Mouse (Mus musculus) B cell, adult (primary cell): Measurements from ENCODE around the gene Olfr1229. TPM values are rescaled to one million over a fixed set of nuclear protein-coding genes. Genes with fewer than 3 reads are reported as not detected.

Experiments used
- total RNA-seq: library from RNA; stranded (reverse); gene quantifications from 4 replicates; pipeline ENCODE4 v1.2.4, GENCODE M21; 2023; ENCODE audit not compliant: inconsistent age

Gene Olfr1229
- total RNA-seq: not detected in 4 replicates

GRCm38 (mm10) chr2:89287914-89288313 is at the start of gene Olfr1229:
Gene Olfr1229, minus strand, starts transcription at chr2:89288014.

GRCm38 (mm10) chr2:89329575-89329974 is 41.8 kb upstream of the Olfr1229 start, which contains the start of gene Olfr1232:
Gene Olfr1232, minus strand, starts transcription at chr2:89329675.

GRCm38 (mm10) chr2:89306974-89307373 is 19.2 kb upstream of the Olfr1229 start, which contains the start of gene Olfr1231:
Gene Olfr1231, minus strand, starts transcription at chr2:89307074.

GRCm38 (mm10) chr2:89297168-89297567 is 9.4 kb upstream of the Olfr1229 start, which contains the start of gene Olfr1230:
Gene Olfr1230, minus strand, starts transcription at chr2:89297268.

GRCm38 (mm10) chr2:89253962-89254361 is 33.9 kb downstream of the Olfr1229 start, which contains the start of gene Olfr1228:
Gene Olfr1228, minus strand, starts transcription at chr2:89254062.

Other genes with a start within 250 kb of the Olfr1229 start
- not detected in 4 replicates for gene Olfr1218, start 226.8 kb downstream of the Olfr1229 start, total RNA-seq
- gene Olfr1219, start 204.5 kb downstream of the Olfr1229 start, total RNA-seq: not detected in 4 replicates
- gene Olfr1220, start 181.2 kb downstream of the Olfr1229 start, total RNA-seq: not detected in 4 replicates
- not detected in 4 replicates for gene Olfr1221, start 170.7 kb downstream of the Olfr1229 start, total RNA-seq
- not detected in 4 replicates for gene Olfr1222, start 155.0 kb downstream of the Olfr1229 start, total RNA-seq
- not detected in 4 replicates for gene Olfr1223, start 136.5 kb downstream of the Olfr1229 start, total RNA-seq
- gene Olfr1224-ps1, start 123.9 kb downstream of the Olfr1229 start, total RNA-seq: not detected in 4 replicates
- gene Olfr1225, start 113.3 kb downstream of the Olfr1229 start, total RNA-seq: not detected in 4 replicates
- not detected in 4 replicates for gene Olfr1226, start 88.0 kb downstream of the Olfr1229 start, total RNA-seq
- not detected in 4 replicates for gene Olfr1228, start 34.0 kb downstream of the Olfr1229 start, total RNA-seq
- gene Olfr1230, start 9.3 kb upstream of the Olfr1229 start, total RNA-seq: not detected in 4 replicates
- not detected in 4 replicates for gene Olfr1231, start 19.1 kb upstream of the Olfr1229 start, total RNA-seq
- gene Olfr1232, start 41.7 kb upstream of the Olfr1229 start, total RNA-seq: not detected in 4 replicates
- not detected in 4 replicates for gene Olfr1233, start 54.4 kb upstream of the Olfr1229 start, total RNA-seq
- gene Olfr1234, start 76.9 kb upstream of the Olfr1229 start, total RNA-seq: not detected in 4 replicates
- gene Olfr1238, start 121.7 kb upstream of the Olfr1229 start, total RNA-seq: 0.09 TPM in 1 of 4 replicates, not detected in the others
- not detected in 4 replicates for gene Olfr1239, start 132.4 kb upstream of the Olfr1229 start, total RNA-seq
- not detected in 4 replicates for gene Olfr1240, start 155.0 kb upstream of the Olfr1229 start, total RNA-seq
- gene Olfr1241, start 199.1 kb upstream of the Olfr1229 start, total RNA-seq: not detected in 4 replicates
- gene Olfr1242, start 210.3 kb upstream of the Olfr1229 start, total RNA-seq: not detected in 4 replicates
- gene Olfr1243, start 243.5 kb upstream of the Olfr1229 start, total RNA-seq: not detected in 4 replicates